Mouse (Mus musculus) limb, embryonic 13.5 days (tissue): ENCODE data around the gene Lims1. TPM values are rescaled to one million over a fixed set of nuclear protein-coding genes. Genes with fewer than 3 reads are reported as not detected.

Experiments used
- ATAC-seq: fragments of 200-750 bp; cut with Nextera tagmentation; 2 replicates; pipeline ENCODE4 v1.8.0; 2017; ENCODE audit warnings: low read depth, moderate number of reproducible peaks, moderate TSS enrichment; ENCODE audit not compliant: low FRiP score
- H3K27ac ChIP-seq: fragments of 300-500 bp; sonication (generic); 2 replicates; pipeline ENCODE4 v1.5.1; 2015; ENCODE audit warnings: inconsistent platforms, mild to moderate bottlenecking, moderate library complexity
- H3K27me3 ChIP-seq: fragments of 300-500 bp; sonication (generic); 2 replicates; pipeline ENCODE4 v1.6.1; 2015; ENCODE audit warnings: mild to moderate bottlenecking, inconsistent platforms
- H3K36me3 ChIP-seq: fragments of 300-500 bp; sonication (generic); 2 replicates; pipeline ENCODE4 v1.6.1; 2015; ENCODE audit warnings: inconsistent platforms, mild to moderate bottlenecking, moderate library complexity
- H3K4me1 ChIP-seq: fragments of 300-500 bp; sonication (generic); 2 replicates; pipeline ENCODE4 v1.6.1; 2015; ENCODE audit warnings: inconsistent platforms
- H3K4me2 ChIP-seq: fragments of 300-500 bp; sonication (generic); replicated peaks from 2 replicates; pipeline ENCODE4 v1.6.1; 2015; ENCODE audit warnings: inconsistent platforms, mild to moderate bottlenecking, moderate library complexity
- H3K4me3 ChIP-seq: fragments of 300-500 bp; sonication (generic); 2 replicates; pipeline ENCODE4 v1.5.1; 2015; ENCODE audit warnings: moderate library complexity, mild to moderate bottlenecking, inconsistent platforms
- H3K9ac ChIP-seq: fragments of 300-500 bp; sonication (generic); 2 replicates; pipeline ENCODE4 v1.6.1; 2015; ENCODE audit warnings: mild to moderate bottlenecking, inconsistent platforms
- H3K9me3 ChIP-seq: fragments of 300-500 bp; sonication (generic); 2 replicates; pipeline ENCODE4 v1.6.1; 2016; ENCODE audit warnings: inconsistent platforms
- WGBS: fragments of 180-500 bp; shearing (Covaris S2); methylation state at CpG from one replicate; pipeline ENCODE4 v1.1.7; 2015; 5-methylcytosine and 5-hydroxymethylcytosine counted together
- polyA plus RNA-seq: library from polyadenylated mRNA; unstranded; fragments of >200 nt; fragmentation: Nextera tagmentation; extraction: Ambion mirVana; gene quantifications from 2 replicates; pipeline ENCODE4 v1.2.1, GENCODE M21; 2015

The Lims1 gene
- polyA plus RNA-seq, 1 experiment from 2014 or later = 141 TPM

- Histone ChIP-seq H3K27ac (peak overlapping the region; percentile 48; the same call in 1 of the 2 replicates), H3K4me3 (peak overlapping the region; percentile 5; the same call in 1 of the 2 replicates), H3K27me3 (no peaks in the 10 kb centered on the region), H3K9ac (no peak overlapping the region), H3K4me2 (0 out of 2 replicates have a peak overlapping the region, but pooled peaks have one; percentile 9), H3K9me3 (no peaks in the 10 kb centered on the region), H3K36me3 (no peaks in the 10 kb centered on the region), H3K4me1 (peaks cover 25% of the 10 kb centered on the region)
- WGBS = 41% methylated on average over 14 of the region's 14 CpGs
- no peak for ATAC-seq
Measured at GRCm38 (mm10) chr10:58371279-58371842, 48.1 kb downstream of the Lims1 start.

GRCm38 (mm10) chr10:58372430-58373030, 49.3 kb downstream of the Lims1 start:
- Histone ChIP-seq H3K36me3 (no peaks in the 10 kb centered on the region), H3K27me3 (no peaks in the 10 kb centered on the region), H3K27ac (no peak overlapping the region), H3K9ac (no peak overlapping the region), H3K4me2 (no peak overlapping the region), H3K9me3 (no peaks in the 10 kb centered on the region), H3K4me3 (no peak overlapping the region), H3K4me1 (peaks cover 25% of the 10 kb centered on the region)
- WGBS = 79% methylated on average over 6 of the region's 6 CpGs
- no peak for ATAC-seq

- H3K4me1 ChIP-seq = peaks cover 22% of the 10 kb centered on the region
- no peak for ATAC-seq
- H3K27me3 ChIP-seq = no peaks in the 10 kb centered on the region
- no peaks in the 10 kb centered on the region for H3K9me3 ChIP-seq
- no peak overlapping the region for H3K27ac ChIP-seq
- H3K4me2 ChIP-seq = no peak overlapping the region
- no peak overlapping the region for H3K4me3 ChIP-seq
- no peak overlapping the region for H3K9ac ChIP-seq
- no peaks in the 10 kb centered on the region for H3K36me3 ChIP-seq
Measured at GRCm38 (mm10) chr10:58373829-58374228, 50.6 kb downstream of the Lims1 start.

GRCm38 (mm10) chr10:58377592-58378197, 54.4 kb downstream of the Lims1 start:
- H3K4me3 ChIP-seq = no peak overlapping the region
- no peak overlapping the region for H3K4me2 ChIP-seq
- no peaks in the 10 kb centered on the region for H3K27me3 ChIP-seq
- 38% methylated on average over 4 of the region's 4 CpGs for WGBS
- ATAC-seq = no peak
- H3K9me3 ChIP-seq = no peaks in the 10 kb centered on the region
- peaks cover 16% of the 10 kb centered on the region for H3K4me1 ChIP-seq
- no peak overlapping the region for H3K9ac ChIP-seq
- no peak overlapping the region for H3K27ac ChIP-seq
- H3K36me3 ChIP-seq = no peaks in the 10 kb centered on the region

- no peak for ATAC-seq
- no peak overlapping the region for H3K4me3 ChIP-seq
- H3K27ac ChIP-seq = no peak overlapping the region
- 63% methylated on average over 1 of the region's 1 CpGs for WGBS
- H3K9ac ChIP-seq = no peak overlapping the region
- no peaks in the 10 kb centered on the region for H3K9me3 ChIP-seq
- no peak overlapping the region for H3K4me2 ChIP-seq
- peaks cover 23% of the 10 kb centered on the region for H3K4me1 ChIP-seq
- H3K27me3 ChIP-seq = no peaks in the 10 kb centered on the region
- no peaks in the 10 kb centered on the region for H3K36me3 ChIP-seq
Measured at GRCm38 (mm10) chr10:58378380-58378779, 55.1 kb downstream of the Lims1 start.

- Histone ChIP-seq H3K27ac (no peak overlapping the region), H3K36me3 (no peaks in the 10 kb centered on the region), H3K9ac (no peak overlapping the region), H3K27me3 (no peaks in the 10 kb centered on the region), H3K4me2 (no peak overlapping the region), H3K4me3 (no peak overlapping the region), H3K4me1 (peaks cover 28% of the 10 kb centered on the region), H3K9me3 (no peaks in the 10 kb centered on the region)
- no peak for ATAC-seq
- WGBS = 93% methylated on average over 1 of the region's 1 CpGs
Measured at GRCm38 (mm10) chr10:58379699-58380098, 56.4 kb downstream of the Lims1 start.

GRCm38 (mm10) chr10:58381904-58382303, 58.6 kb downstream of the Lims1 start:
- 97% methylated on average over 1 of the region's 1 CpGs for WGBS
- Histone ChIP-seq H3K27me3 (no peaks in the 10 kb centered on the region), H3K27ac (no peak overlapping the region), H3K4me2 (no peak overlapping the region), H3K36me3 (no peaks in the 10 kb centered on the region), H3K9me3 (no peaks in the 10 kb centered on the region), H3K4me3 (no peak overlapping the region), H3K4me1 (peaks cover 28% of the 10 kb centered on the region), H3K9ac (no peak overlapping the region)
- ATAC-seq = no peak

GRCm38 (mm10) chr10:58382621-58383101, 59.4 kb downstream of the Lims1 start:
- Histone ChIP-seq H3K9ac (0 out of 2 replicates have a peak overlapping the region, but pooled peaks have one; percentile 39), H3K4me2 (0 out of 2 replicates have a peak overlapping the region, but pooled peaks have one; percentile 11), H3K27ac (peak overlapping the region; percentile 63; the same call in 1 of the 2 replicates), H3K4me1 (peaks cover 28% of the 10 kb centered on the region), H3K4me3 (no peak overlapping the region), H3K27me3 (no peaks in the 10 kb centered on the region), H3K36me3 (no peaks in the 10 kb centered on the region), H3K9me3 (no peaks in the 10 kb centered on the region)
- peak; percentile 77; the same call in 1 of the 2 replicates for ATAC-seq
- WGBS = 14% methylated on average over 3 of the region's 3 CpGs

- H3K4me2 ChIP-seq = no peak overlapping the region
- H3K4me3 ChIP-seq = no peak overlapping the region
- H3K27me3 ChIP-seq = no peaks in the 10 kb centered on the region
- H3K27ac ChIP-seq = peak overlapping the region; percentile 63; the same call in 1 of the 2 replicates
- WGBS = 33% methylated on average over 3 of the region's 3 CpGs
- 0 out of 2 replicates have a peak, but pooled peaks have one; percentile 51 for ATAC-seq
- no peaks in the 10 kb centered on the region for H3K36me3 ChIP-seq
- H3K4me1 ChIP-seq = peaks cover 28% of the 10 kb centered on the region
- no peak overlapping the region for H3K9ac ChIP-seq
- H3K9me3 ChIP-seq = no peaks in the 10 kb centered on the region
Measured at GRCm38 (mm10) chr10:58383282-58383681, 60.0 kb downstream of the Lims1 start.

GRCm38 (mm10) chr10:58383761-58384160, 60.5 kb downstream of the Lims1 start:
- 79% methylated on average over 2 of the region's 2 CpGs for WGBS
- peaks cover 28% of the 10 kb centered on the region for H3K4me1 ChIP-seq
- H3K27me3 ChIP-seq = no peaks in the 10 kb centered on the region
- H3K9me3 ChIP-seq = no peaks in the 10 kb centered on the region
- no peak overlapping the region for H3K9ac ChIP-seq
- no peak overlapping the region for H3K4me2 ChIP-seq
- no peak for ATAC-seq
- H3K4me3 ChIP-seq = no peak overlapping the region
- H3K27ac ChIP-seq = no peak overlapping the region
- no peaks in the 10 kb centered on the region for H3K36me3 ChIP-seq

- Histone ChIP-seq H3K9me3 (no peaks in the 10 kb centered on the region), H3K36me3 (no peaks in the 10 kb centered on the region), H3K9ac (no peak overlapping the region), H3K4me3 (no peak overlapping the region), H3K27ac (no peak overlapping the region), H3K27me3 (no peaks in the 10 kb centered on the region), H3K4me1 (peaks cover 28% of the 10 kb centered on the region), H3K4me2 (no peak overlapping the region)
- no peak for ATAC-seq
- WGBS = 85% methylated on average over 5 of the region's 5 CpGs
Measured at GRCm38 (mm10) chr10:58385629-58386028, 62.4 kb downstream of the Lims1 start.

GRCm38 (mm10) chr10:58386997-58387396, 63.7 kb downstream of the Lims1 start:
- Histone ChIP-seq H3K27ac (no peak overlapping the region), H3K9ac (no peak overlapping the region), H3K4me3 (no peak overlapping the region), H3K27me3 (no peaks in the 10 kb centered on the region), H3K4me2 (no peak overlapping the region), H3K9me3 (no peaks in the 10 kb centered on the region), H3K36me3 (no peaks in the 10 kb centered on the region), H3K4me1 (peaks cover 19% of the 10 kb centered on the region)
- WGBS = 83% methylated on average over 3 of the region's 3 CpGs
- ATAC-seq = no peak
